Mouse (Mus musculus) mesoderm, embryonic 11.5 days (tissue): ENCODE measurements around the gene Arhgef39.

Source experiments
- DNase-seq: peaks from one replicate; pipeline ENCODE4 v3.0.0-alpha.2; 2012; ENCODE audit warnings: low read depth, low spot score

Arhgef39 gene

DNA sequence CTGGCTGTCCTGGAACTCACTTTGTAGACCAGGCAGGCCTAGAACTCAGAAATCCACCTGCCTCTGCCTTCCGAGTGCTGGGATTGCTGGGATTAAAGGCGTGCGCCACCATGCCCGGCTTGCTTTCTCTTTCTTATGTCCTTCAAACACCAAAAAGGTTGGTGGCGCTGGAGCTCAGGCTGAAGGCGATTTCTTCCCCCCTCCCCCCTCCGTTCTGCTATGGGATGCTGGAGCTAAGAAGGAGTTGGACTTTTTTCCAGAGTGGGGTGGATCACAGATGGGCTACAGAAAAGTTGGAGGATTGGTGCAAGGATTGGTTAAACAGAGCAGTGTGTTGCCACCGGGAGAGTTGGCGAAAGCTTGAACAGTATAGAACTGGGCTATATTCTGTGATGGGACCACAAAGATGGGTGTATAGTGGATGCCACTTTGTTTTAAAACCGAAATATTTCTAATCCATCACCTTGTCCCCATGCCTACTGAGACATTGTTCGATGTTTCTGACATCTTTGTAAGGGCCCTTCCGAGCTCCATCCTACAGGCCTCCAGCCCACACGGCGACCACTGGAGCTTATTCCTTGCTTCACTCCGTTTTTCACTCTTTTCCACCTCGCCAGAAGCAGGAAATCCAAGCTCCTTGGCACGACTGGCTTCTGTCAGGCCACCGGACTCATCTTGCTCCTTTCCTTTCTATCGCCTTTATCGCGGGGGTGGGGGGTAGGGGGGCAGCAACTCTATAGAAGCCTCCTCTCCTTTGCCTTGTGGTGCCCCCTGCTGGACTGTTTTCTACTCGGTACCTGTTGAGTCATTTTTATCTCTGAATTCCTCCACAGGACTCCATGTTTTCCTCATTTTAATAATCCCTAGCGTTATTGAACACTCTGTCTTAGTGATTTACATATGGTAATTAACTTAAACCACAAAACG is 20.3 kb downstream of the Arhgef39 start:
- peak; percentile 73 for DNase-seq

DNA sequence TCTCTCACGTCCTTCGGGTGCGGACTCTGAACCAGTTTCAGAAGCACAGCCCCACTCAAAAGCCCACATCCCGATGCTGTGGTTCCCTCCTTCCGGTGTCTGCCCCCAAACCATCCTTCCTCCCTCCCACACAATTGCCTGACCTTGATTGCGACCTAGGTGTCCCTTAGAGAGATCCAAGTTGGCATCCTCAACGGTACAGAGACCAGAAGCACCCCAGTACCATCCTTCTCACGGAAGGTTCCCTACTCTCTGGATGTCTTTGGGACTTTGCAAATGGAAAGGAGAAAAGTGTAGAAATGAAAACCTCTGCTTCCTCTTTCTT is 21.0 kb downstream of the Arhgef39 start:
- no peak for DNase-seq

DNA sequence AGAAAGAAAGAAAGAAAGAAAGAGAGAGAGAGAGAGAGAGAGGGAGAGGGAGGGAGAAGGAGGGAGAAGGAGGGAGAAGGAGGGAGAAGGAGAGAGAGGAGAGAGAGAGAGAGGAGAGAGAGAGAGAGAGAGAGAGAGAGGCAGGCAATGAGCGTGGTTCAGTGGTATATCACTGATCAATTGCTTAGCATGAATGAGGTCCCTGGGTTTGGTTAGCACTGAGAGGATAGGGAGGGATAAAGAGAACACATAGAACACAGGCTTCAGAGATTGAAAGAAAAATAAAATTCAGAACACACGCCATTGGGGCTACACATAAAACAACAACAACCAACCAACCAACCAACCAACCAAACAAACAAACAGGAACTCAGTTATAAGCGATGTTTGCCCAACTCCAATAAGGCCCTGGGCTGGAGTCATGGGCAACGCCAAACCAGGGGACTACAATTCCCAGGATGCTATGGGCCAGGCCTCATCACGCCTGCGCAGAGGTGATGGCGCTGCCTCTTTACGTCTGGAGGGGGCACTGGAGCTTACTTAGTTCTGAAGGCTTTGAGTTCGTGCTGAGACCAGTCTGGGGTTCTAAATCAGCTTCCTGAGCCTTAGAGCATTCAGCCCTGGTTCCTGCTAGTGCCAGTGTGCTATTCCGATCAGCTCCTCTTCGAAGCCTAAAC is 21.5 kb downstream of the Arhgef39 start:
- DNase-seq, result peak; percentile 92

DNA sequence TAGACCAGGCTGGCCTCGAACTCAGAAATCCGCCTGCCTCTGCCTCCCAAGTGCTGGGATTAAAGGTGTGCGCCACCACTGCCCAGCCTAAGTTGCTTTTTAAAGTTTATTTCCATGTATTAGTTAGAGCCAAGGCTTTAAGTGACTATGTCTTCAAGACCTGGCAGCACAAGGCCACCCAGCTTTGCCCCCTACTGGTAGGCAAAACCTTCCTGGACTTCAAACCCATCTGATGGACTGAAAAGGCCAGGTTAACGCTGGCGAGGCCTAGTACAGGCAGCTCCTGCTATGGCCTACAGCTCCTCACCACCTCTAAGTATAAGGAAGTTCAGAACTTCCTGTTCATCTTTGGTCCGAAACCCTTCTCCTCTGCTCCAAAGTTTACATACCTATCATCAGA is 22.9 kb downstream of the Arhgef39 start:
- no peak for DNase-seq

DNA sequence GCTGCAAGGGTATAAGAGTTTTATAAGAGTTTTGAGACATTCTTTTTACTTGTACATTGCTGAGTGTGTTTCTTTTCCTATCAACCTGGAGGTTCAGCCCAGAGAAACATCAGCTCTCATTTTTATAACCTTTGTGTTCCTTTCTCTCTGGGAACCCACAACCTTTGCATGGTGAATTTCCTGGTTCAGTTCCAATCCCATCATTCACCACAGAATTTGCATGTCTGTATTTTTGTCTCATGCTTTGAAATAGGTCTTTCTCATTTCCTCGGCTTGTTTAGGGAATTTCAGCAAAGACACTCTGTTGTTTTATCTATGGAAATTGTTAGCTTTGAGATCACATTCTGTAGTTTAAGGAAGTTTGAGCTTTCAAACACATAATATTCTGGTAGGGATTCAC is 25.9 kb downstream of the Arhgef39 start:
- DNase-seq, result no peak

DNA sequence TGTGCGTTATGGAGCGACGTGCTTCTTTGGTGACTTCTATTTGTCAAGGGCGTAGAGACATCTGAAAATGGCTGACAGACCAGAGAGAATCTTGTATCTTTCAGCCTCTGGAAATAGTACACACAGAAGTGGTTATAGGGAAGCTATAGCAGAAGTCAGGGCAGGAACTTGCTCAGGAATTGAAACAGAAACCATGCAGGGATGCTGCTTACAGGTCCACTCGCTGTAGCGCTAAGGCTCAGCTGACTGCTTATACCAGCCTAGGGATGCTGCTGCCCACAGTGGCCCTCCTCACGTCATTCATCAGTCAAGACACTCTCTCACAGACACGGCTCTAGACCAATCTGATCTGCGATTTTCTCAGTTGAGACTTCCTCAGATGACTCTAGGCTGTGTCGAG is 29.2 kb downstream of the Arhgef39 start:
- DNase-seq, result no peak

DNA sequence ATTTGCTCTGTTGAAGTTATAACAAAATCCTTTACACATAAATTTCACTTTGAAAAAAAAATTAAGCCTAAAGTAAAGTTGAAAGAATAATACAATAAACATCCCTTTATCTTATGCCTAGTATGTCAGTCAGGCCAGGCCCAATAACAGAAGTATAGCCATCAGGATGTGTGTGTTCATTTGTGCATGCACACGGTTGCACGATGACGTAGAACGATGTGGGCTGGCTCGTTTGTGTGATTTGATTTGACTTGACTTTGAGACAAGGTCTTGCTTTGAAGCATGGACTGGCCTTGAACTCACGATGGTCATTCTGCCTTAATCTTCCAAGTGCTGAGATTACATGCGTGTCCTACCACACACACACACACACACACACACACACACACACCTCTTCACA is 32.6 kb downstream of the Arhgef39 start:
- no peak for DNase-seq

DNA sequence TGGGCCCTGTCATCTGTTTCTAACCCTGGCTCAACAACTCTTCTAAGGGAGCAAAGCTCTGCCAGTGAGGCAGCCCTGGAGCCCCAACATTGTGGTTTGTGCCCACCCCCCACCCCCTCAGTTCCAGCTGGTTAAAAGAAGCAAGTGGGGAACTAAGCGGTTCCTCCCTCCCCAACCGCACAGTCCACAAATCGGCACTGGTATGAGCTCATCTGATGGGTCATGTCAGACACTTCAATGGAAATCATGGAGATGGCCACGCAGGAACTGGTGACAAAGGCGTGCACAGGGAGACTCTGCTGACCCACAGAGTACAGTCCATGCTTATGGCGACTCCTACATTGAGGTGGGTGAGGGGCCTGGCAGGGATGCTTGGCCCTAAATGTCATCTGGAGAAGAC is 33.6 kb downstream of the Arhgef39 start:
- DNase-seq, result no peak

DNA sequence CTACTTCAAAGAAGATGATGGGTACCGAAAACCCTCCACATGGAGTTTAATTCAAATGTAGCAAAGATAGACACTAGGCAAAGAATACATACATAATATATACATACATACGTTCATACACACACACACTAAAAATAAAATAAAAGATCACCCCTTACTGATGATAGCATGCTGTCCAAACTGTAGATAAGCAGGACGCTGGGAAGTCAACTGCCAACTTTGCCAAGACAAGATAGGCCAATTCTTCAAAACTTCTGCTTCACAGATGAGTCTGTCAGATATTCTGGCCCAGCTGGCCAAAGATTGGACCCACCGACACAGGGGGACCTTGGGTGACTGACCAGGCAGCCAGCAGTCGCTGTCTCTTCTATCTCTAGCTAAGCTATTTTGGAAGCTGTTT is 36.4 kb downstream of the Arhgef39 start:
- DNase-seq, result no peak

DNA sequence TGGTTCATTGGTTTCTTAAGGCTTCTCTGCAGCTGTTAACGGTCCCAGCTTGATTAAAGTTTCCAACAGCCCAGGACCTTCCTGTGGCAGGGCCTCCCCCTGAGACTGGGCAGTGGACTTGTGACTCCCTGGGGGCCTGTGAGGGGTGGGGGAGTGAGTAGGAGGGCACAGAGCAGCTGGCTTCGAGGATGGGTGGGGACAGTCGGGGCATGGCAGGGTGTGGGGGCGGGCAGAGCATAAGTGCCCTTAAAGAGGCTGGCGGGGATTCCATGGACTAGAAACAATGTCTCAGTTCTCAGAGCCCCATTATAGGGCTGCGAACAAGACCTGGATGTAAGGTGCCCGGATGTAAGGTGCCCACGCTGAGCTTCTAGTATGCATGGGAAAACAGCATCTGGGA is 42.4 kb downstream of the Arhgef39 start:
- no peak for DNase-seq

DNA sequence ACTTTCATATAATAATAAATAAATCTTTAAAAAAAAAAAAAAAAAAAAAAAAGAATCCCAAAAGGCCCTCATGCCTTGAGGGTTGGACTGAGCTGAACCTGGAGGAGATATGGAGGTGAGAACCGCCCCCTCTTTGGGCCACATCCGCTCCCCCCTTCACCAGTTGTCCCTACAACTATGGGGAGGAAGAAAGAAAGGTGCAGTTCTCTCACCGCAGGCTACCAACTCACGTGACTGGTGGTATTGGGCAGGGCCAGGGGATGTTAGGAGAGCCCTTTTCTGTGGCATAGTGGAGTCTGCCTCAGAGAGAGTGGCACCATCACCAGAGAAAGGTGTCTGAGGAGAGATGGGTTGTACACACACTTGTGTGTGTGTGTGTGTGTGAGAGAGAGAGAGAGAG is 43.0 kb downstream of the Arhgef39 start:
- DNase-seq, result no peak

DNA sequence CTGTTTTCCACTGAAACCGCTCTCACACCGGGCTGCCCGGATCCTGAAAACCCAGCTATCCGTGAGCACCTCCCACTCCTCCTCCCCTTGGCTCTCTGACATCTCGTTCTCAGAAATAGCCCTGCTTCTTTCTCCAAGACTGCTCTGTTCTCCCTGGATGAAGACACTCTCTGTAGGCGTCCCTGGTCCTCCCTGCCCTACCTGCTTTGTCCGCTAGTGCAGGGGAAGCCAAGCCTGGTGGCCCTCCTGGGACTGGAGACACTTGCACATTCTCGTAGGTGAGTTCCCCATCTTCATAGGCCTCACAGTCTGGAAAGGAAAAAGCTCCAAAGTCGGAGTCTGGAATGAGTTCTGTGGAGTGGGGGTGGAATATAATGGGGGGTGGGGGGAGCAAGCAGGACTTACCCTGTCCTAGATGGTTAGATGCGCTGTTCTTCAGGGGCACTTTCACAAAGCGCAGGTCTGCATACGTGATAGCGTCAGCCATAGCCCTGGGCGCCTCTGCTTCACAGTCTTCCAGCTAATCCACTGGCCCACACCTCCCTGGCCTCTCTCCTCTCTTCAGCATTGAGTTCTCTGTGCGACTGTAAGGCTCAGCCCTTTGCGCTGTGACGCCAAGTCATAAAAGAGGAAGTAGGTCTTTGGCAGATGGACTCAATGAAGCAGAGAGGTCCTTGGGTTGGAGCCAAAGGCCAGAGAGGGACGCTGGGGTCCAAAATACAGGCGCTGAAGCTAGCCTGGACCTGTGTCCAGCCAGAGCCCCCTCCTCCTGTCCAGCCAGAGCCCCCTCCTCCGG is 45.3 kb downstream of the Arhgef39 start, which contains the start of gene Cd72:
Gene Cd72, minus strand, starts transcription at position 588 of the 796 bp plus-strand sequence.
- DNase-seq, result no peak

DNA sequence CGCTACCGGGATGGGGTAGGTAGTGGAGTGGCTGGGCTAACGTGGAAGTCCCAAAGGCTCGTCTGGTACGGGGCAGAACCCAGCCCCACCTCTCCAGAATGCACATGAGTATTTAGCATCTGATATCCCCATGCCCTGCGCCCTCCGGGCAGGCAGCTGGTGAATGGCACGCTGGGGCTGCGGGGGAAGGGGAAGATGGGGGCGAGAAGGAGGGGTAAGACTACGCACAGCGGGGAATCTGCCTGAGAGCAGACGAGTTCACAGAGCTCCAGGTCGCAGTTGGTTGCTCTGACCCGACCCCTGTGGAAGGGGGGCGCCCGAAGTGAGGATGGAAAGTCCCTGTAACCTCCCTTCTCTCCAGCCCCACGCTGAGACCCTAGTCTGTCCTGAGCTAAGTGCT is 46.1 kb downstream of the Arhgef39 start:
- DNase-seq, result no peak

DNA sequence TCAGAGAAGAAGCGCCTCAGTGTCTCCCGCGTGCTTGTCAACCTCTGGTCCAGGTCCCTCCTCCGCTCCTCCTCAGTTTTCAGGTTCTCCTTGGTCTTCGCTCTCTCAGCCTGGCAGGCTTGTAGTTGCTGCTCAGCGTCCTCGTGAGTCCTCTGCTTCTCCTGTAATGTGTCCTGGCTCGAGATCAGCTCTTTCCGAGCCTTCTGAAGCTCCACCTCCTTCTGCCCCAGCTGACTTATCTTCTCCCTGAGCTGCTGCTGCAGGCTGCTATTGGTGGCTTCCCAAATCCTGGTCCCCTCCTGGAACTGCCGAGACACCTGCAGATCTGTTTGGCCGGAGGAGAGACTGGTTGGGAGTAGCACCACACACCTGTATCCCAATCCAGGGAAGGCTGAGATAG is 47.2 kb downstream of the Arhgef39 start:
- DNase-seq, result no peak

DNA sequence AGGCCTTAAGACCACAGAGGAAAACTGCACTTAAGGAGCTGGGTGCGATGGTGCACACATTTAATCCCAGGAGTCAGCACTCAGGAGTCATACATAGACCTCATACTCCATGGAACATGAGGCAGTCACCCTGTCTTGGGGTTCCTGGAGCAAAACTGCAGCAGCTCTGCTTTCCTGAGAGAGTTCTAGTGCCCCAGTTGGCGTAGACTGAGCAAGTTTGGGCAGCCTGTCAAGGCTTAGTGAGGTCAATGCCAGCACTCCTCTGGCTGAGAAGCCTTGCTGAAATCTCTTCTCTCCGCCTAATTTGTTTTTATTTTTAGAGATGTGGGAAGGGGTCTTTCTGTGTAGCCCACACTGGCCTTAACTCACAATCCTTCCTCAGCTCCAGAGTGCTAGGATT is 50.9 kb downstream of the Arhgef39 start:
- DNase-seq, result no peak

DNA sequence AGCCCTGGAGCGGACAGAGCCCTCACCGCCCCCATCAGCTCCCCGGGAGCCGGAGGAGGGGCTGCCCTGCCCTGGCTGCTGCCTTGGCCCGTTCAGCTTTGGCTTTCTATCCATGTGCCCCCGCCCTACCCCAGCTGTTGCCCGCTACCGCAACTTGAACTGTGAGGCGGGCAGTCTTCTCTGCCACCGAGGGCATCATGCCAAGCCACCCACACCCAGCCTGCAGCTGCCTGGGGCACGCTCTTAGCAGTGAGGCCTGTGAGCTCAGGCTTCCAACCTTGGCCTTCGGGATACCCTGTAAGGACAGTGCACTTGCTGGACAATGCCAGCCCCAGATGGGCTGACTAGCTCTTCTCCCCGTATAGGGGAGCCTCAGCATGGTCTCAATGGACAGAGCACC is 52.2 kb downstream of the Arhgef39 start:
- no peak for DNase-seq
